Mouse (Mus musculus): ENCODE data around the gene Sympk.

DNA sequence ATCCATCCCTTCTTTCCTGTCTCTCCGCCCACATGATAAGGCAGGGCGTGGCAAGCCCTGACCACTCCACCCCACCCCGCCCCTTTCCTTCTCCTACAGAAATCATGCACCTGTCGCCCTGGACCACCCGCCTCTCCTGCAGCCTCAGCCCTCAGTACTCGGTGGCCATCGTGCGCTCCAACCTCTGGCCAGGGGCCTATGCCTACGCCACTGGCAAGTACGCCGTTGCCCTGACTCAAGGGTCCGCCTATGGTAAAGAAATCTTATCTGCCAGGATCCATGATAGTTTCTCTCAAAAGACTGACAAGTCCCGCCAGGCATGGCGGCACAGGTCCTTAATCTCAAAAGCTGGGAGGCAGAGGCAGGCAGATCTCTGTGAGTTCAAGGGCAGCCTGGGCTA is 43.8 kb downstream of the Sympk start:
- TF ChIP-seq CTCF (IDR thresholded peaks at IDR 0.05; ENCODE audit: borderline replicate concordance, extremely low read depth, insufficient read depth, insufficient read length) (no peak), POLR2A (IDR thresholded peaks at IDR 0.05; ENCODE audit: borderline replicate concordance, extremely low read depth, insufficient read depth, insufficient read length, poor library complexity, severe bottlenecking) (no peak)

Data from brain, embryonic 14.5 days (tissue).